ENCODE assay signal across 21 mouse cellular contexts in genomic region chr5:26586108-26586507, GRCm38 (mm10).
"Had no signal": no experiment of that assay in that cellular context is flagged by ENCODE, and none has a peak within 500 bp of the region (broad histone marks: within the 10 kb centered on the region; RNA-seq: fewer than 3 reads in every experiment).

No protein-coding gene starts in this region.

- H3K9ac ChIP-seq: liver, embryonic 13.5 days; liver, embryonic 15.5 days; liver, postnatal 0 days; lung, embryonic 15.5 days; neural tube, embryonic 13.5 days; neural tube, embryonic 15.5 days had no signal

- H3K27ac ChIP-seq: liver, embryonic 13.5 days; liver, embryonic 15.5 days; lung, embryonic 15.5 days; macrophage; neural tube, embryonic 13.5 days; neural tube, embryonic 15.5 days had no signal

- ATAC-seq: liver, postnatal 0 days; lung, postnatal 0 days had no signal

- H3K9me3 ChIP-seq: liver, embryonic 13.5 days; liver, embryonic 15.5 days; lung, embryonic 15.5 days; neural tube, embryonic 13.5 days; neural tube, embryonic 15.5 days had no signal

- H3K36me3 ChIP-seq: liver, embryonic 13.5 days; liver, embryonic 15.5 days; lung, embryonic 15.5 days; neural tube, embryonic 13.5 days; neural tube, embryonic 15.5 days had no signal

- H3K4me1 ChIP-seq: liver, embryonic 13.5 days; liver, embryonic 15.5 days; lung, embryonic 15.5 days; megakaryocyte, embryonic 14.5 days; neural tube, embryonic 13.5 days; neural tube, embryonic 15.5 days had no signal

- DNase-seq: liver, embryonic 13.5 days; liver, postnatal 0 days; lung, adult 2 months; lung, postnatal 14 days; lung, postnatal 36 days; retina, postnatal 1 day; right cerebral cortex, postnatal 25 days; right cerebral cortex, postnatal 4 days; spleen, adult 18-20 months; thymus, adult 18-20 months; thymus, postnatal 14 days; thymus, postnatal 36 days had no signal

- H3K4me2 ChIP-seq: liver, embryonic 11.5 days; liver, embryonic 13.5 days; liver, embryonic 15.5 days; lung, embryonic 15.5 days; neural tube, embryonic 13.5 days; neural tube, embryonic 15.5 days had no signal

- H3K4me3 ChIP-seq: liver, embryonic 13.5 days; liver, embryonic 15.5 days; lung, embryonic 15.5 days; megakaryocyte, embryonic 14.5 days; myocyte; neural tube, embryonic 13.5 days; neural tube, embryonic 15.5 days had no signal

- H3K27me3 ChIP-seq: liver, embryonic 13.5 days; liver, embryonic 15.5 days; lung, embryonic 15.5 days; megakaryocyte, embryonic 14.5 days; neural tube, embryonic 13.5 days; neural tube, embryonic 15.5 days had no signal
